Mouse (Mus musculus) spleen, adult 12 weeks (tissue): Measurements from ENCODE around the gene Gm49387.
"Not testable (repeated sequence)": the region's sequence is repeated elsewhere in the genome, so short reads cannot be mapped to it uniquely, and the experiment has no call there.

ENCODE experiments used
- DNase-seq: peaks from one replicate; pipeline ENCODE4 v3.0.0; 2022; ENCODE audit warnings: low spot score

Gene Gm49387

GRCm38 (mm10) chr14:31630677-31631076, 10.0 kb downstream of the Gm49387 start:
- no peak for DNase-seq

GRCm38 (mm10) chr14:31622748-31623147, 17.9 kb downstream of the Gm49387 start:
- DNase-seq, result no peak

GRCm38 (mm10) chr14:31620591-31621223, 20.0 kb downstream of the Gm49387 start:
- no peak for DNase-seq

GRCm38 (mm10) chr14:31617997-31618396, 22.7 kb downstream of the Gm49387 start:
- DNase-seq, result no peak

GRCm38 (mm10) chr14:31617204-31617603, 23.5 kb downstream of the Gm49387 start:
- no peak for DNase-seq

DNA sequence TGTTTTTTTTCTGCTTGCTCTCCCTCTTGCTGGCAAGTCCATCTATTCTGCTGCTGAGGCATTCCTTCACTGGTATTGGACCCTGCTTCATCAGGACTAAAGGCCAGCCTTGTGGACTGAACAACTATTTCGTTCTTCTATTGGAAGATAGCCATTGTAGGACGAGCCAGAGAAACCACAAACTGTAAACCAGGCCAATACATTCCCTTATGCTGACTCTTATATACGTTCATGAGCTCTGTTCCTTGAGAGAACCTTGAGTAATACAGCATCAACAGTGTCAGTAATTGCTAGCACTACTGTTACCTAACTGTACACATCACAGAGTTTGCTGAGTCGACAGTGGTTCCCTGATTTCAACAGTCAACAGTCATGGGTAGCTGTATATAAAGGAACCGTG, 27.0 kb downstream of the Gm49387 start:
- no peak for DNase-seq

DNA sequence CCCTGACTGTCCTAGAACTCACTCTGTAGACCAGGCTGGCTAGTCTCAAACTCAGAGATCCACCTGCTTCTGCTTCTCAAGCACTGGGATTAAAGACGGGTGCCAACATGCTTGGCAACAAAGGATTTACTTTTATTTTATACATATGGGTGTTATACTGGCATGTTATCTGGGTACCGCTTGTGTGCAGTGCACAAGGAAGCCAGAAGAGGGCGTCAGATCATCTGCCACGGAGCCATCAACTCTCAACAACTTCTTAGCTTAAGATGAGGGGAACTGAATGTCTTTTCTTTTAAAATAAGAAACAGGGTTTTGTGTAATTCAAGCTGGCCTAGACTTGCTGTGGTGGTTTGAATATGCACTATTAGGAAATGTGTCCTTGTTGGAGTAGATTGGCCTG, 28.7 kb downstream of the Gm49387 start:
- no peak for DNase-seq

DNA sequence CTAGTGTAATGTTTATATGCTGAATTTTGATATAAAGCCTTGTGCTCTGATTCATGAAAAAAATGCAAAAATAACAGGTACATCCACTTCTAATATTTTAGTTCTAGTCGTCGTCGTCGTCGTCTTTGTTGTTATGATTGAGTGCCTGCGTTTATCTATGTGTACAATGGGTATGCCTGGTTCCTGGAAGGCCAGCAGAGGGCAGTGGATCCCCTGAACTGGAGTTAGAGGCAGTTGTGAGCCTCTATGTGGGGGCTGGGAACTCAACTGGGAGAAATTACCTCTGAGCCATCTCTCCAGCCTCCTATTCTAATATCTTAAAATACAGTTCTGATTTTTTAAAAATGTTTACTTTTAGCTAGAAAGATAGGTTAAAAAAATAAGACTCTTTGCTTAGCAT, 35.2 kb downstream of the Gm49387 start:
- DNase-seq, result no peak

GRCm38 (mm10) chr14:31604916-31605315, 35.8 kb downstream of the Gm49387 start:
- DNase-seq, result no peak

- not testable (repeated sequence) for DNase-seq
Measured at GRCm38 (mm10) chr14:31602616-31602979, 38.1 kb downstream of the Gm49387 start.

DNA sequence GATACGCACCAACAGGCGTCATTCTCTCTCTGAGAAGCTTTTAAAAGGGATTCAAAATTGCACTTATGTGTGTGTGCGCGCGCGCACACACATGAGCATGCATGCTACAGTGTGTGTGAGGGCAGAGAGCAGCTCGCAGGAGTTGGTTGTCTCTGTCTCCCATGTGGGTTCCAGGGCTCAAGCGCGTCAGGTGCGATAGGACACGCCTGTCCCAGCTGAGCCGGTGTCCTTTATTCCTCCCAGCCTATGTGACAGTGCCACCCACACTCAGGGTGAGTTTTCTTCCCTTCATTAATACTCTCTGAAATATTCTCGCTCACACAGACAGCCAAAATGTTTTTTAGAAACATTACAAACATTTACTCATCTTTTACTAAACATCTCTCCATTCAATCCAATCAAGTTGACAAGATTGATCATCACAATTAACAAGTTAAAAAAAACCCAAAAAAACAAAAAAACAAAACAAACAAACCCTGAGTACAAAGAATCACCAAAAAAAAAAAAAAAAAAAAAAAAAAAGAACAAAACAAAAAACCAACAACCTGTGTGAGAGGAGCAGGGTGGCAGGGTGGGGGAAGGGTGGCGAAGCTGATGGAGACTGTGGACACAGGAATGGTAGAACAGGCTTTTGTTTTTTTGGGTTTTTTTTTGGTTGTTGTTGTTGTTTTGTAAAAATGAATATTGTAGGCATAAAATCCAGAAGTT, 38.6 kb downstream of the Gm49387 start:
- DNase-seq, result no peak

- DNase-seq, result no peak
Measured at GRCm38 (mm10) chr14:31597446-31597845, 43.2 kb downstream of the Gm49387 start.

GRCm38 (mm10) chr14:31596408-31596807, 44.3 kb downstream of the Gm49387 start:
- DNase-seq, result no peak

- DNase-seq, result no peak
Measured at GRCm38 (mm10) chr14:31594693-31595092, 46.0 kb downstream of the Gm49387 start.

DNA sequence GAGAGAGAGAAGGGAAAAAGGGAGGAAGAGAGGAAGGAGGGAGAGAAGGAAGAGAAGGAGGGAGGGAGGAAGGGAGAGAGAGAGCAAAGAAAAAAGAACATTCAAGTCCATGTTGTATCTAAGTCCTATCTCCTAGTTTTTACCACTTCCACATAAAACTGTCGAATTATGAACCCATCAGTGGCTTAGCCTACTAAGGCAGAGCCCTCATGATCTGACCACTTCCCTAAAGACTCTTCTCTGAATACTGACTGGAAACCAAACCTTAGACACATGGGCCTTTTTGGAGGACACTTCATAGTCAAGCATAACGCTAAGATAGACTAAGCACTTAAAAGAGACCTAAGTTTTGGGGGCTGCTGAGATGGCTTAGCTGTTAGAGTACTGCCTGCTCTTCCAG, 47.6 kb downstream of the Gm49387 start:
- DNase-seq, result no peak

DNA sequence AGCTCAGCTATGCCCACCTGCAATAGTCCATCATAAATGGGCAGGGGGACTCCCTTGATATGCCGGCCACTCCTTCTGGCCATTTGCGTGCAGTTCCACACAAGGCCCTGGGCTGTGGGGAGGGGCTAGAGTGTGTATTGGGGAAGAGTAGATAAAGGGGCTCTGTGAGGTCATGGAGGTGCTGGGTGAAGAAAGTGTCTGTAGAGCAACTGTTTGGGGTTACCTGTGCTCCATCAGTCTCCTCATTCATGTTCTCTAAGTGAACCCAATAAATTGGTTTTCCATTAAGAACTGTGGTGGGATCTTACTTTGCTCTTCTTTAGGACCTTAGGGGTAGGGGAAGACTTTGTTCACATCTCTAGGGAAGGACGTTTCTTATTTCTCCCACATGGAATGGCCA, 49.4 kb downstream of the Gm49387 start, which contains the start of gene Colq:
Gene Colq, minus strand, starts transcription at position 101 of the 400 bp plus-strand sequence.
- DNase-seq, result no peak

DNA sequence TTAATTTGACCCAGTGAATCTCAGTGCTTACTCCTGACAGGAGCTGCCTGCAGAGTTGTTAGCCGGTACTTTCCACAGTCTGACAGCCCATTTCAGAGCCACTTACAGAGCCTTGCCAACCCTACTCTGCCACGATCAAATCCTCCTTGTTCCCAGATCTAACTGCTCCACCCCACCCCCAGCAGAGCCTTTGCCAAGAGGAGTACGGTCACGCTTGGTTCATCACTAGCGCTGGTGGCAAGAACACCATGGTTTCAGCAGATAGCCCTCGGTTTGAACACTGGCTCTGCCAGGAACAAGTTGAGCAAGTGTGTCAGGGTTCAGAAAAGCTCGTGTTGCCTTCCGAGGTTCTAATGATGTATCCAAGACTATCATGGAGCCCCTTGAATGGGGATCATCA, 54.2 kb downstream of the Gm49387 start:
- no peak for DNase-seq

DNA sequence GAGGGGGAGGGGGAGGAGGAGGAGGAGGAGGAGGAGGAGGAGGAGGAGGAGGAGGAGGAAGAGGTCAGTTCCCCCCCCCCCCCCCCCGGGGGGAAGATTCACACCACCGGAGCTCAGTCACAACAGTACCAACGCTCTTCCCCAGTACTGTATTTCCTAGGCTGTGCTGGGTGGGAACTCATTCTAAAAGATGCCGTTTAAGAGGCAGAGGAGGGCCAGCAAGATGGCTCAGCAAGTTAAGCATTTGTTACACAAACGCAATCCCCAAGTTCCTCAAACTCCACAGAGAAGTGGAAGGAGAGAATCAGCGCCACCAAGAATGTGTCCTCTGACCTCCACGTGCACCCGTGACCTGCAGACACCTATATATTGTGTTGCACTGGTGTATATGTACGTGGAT, 57.6 kb downstream of the Gm49387 start:
- DNase-seq, result no peak

GRCm38 (mm10) chr14:31577966-31578735, 62.5 kb downstream of the Gm49387 start:
- DNase-seq, result no peak

DNA sequence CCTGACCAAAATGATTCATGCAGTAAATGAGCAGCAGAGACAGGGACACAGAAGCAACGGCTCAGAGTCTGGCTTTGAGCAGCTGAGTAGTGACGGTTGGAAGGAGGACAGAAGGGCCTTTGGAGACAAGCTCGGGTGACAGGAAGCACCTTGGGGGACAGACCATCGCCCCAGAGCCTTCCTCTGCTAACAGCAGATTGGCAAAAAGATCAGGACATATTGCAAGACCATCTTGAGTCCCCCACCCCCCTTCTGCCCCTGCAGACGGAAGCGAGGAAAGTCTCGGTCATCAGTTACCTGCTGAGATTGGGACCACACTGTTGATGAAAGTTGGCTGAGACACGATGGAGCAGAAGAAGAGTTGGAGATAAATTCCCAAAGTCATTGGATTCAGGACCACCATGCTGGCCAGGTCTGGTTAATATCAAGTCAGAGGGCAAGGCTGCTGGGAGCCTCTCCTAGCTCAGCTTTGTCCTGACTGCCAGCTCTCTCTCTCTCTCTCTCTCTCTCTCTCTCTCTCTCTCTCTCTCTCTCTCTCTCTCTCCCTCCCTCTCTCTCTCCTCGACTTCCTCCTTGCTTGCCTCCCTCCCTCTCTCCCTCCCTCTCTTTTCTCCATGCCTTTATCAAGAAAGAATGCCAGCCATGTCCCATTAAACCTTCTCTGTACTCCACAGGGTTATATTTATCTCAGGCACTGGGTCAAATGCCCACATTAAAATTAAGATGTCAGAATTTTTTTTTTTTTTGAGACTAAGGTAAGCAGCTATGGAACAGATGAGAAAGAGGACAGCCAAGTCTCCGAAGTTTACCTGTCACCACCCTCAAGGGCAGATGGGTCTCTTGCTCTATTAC, 63.6 kb downstream of the Gm49387 start:
- DNase-seq, result no peak

- DNase-seq, result no peak
Measured at GRCm38 (mm10) chr14:31575866-31576265, 64.8 kb downstream of the Gm49387 start.
